Mouse (Mus musculus) CH12.LX (cell line): ENCODE measurements at regions not wholly inside any gene's neighbourhood (a gene's known extent, or its start where the extent isn't known, plus 50 kb on each side); places are given as distances from the start of the nearest gene placed in this dataset.

ENCODE experiments used
- DNase-seq: peaks from one replicate; pipeline ENCODE4 v3.0.0-alpha.2; 2013; ENCODE audit errors: extremely low read depth
- H3K27ac ChIP-seq: 2 replicates; pipeline ENCODE4 v1.5.1; 2012; ENCODE audit warnings: low read depth, mild to moderate bottlenecking, control low read depth, moderate library complexity; ENCODE audit not compliant: insufficient read depth
- H3K27me3 ChIP-seq: replicated peaks from 2 replicates; pipeline ENCODE3; 2012; ENCODE audit warnings: inconsistent platforms
- H3K36me3 ChIP-seq, 2 experiments: replicated peaks in 1 of 2; 2 replicates each; pipeline versions ENCODE3 to v1.6.1; 2012; ENCODE audit warnings: inconsistent platforms in 1 of 2, low read length in 1 of 2, mild to moderate bottlenecking in 1 of 2, mixed read lengths in 1 of 2, moderate library complexity in 1 of 2; ENCODE audit not compliant: control insufficient read depth in 1 of 2, insufficient read depth in 1 of 2
- H3K4me1 ChIP-seq, 2 experiments: 2 replicates each; pipeline ENCODE4 v1.6.1; 2012; ENCODE audit warnings: inconsistent platforms in 1 of 2, moderate library complexity in 1 of 2; ENCODE audit not compliant: insufficient read depth in 2 of 2, control insufficient read depth in 1 of 2
- H3K4me2 ChIP-seq: 2 replicates; pipeline ENCODE4 v1.6.1; 2012; ENCODE audit warnings: low read depth, mild to moderate bottlenecking, control low read depth; ENCODE audit not compliant: poor library complexity, insufficient read depth, severe bottlenecking
- H3K4me3 ChIP-seq, 3 experiments: fragments of 150-350 bp in 1 of 3; sonication (generic) in 1 of 3; replicated peaks in 1 of 3; 2 replicates each; pipeline versions ENCODE3 to v1.5.1; 2011 to 2012; ENCODE audit warnings: low read depth in 2 of 3, low read length in 2 of 3, mild to moderate bottlenecking in 2 of 3, moderate library complexity in 2 of 3, control low read depth in 1 of 3, improper control_type of control experiment in 1 of 3, inconsistent platforms in 1 of 3, mixed read lengths in 1 of 3; ENCODE audit not compliant: poor library complexity in 1 of 3
- H3K79me2 ChIP-seq: replicated peaks from 2 replicates; pipeline ENCODE4 v1.6.1; 2012; ENCODE audit warnings: mild to moderate bottlenecking, moderate library complexity; ENCODE audit not compliant: control insufficient read depth, poor library complexity, insufficient read depth, severe bottlenecking; ENCODE audit errors: extremely low read depth
- H3K9ac ChIP-seq: 2 replicates; pipeline ENCODE4 v1.6.1; 2012; ENCODE audit warnings: low read depth, mild to moderate bottlenecking, control low read depth, moderate library complexity; ENCODE audit not compliant: insufficient read depth
- H3K9me3 ChIP-seq: replicated peaks from 2 replicates; pipeline ENCODE3; 2012; ENCODE audit warnings: low read length, inconsistent platforms, mixed read lengths
- CHD1 ChIP-seq: IDR thresholded peaks from 2 replicates; pipeline ENCODE4 v1.6.1; 2012; ENCODE audit warnings: low read depth, low read length, improper control_type of control experiment, inconsistent platforms
- CHD2 ChIP-seq: IDR thresholded peaks from 2 replicates; pipeline ENCODE4 v1.6.1; 2011; ENCODE audit warnings: low read length, improper control_type of control experiment
- CTCF ChIP-seq, 2 experiments: IDR thresholded peaks in 1 of 2; conservative IDR thresholded peaks in 1 of 2; 2 replicates each; pipeline ENCODE4 v1.5.1; 2011 to 2012; ENCODE audit warnings: low read depth in 2 of 2, low read length in 2 of 2, improper control_type of control experiment in 1 of 2, inconsistent platforms in 1 of 2, mild to moderate bottlenecking in 1 of 2, moderate library complexity in 1 of 2
- IRF4 ChIP-seq: IDR thresholded peaks from 2 replicates; pipeline ENCODE4 v1.6.1; 2014; ENCODE audit warnings: low read depth, mild to moderate bottlenecking, inconsistent platforms, low read length, improper control_type of control experiment
- JUN ChIP-seq: IDR thresholded peaks from 2 replicates; pipeline ENCODE4 v1.6.1; 2011; ENCODE audit warnings: low read depth, mild to moderate bottlenecking, low read length, improper control_type of control experiment, moderate library complexity; ENCODE audit not compliant: insufficient read depth
- JUND ChIP-seq: conservative IDR thresholded peaks from 2 replicates; pipeline ENCODE4 v1.6.1; 2011; ENCODE audit warnings: low read depth, low read length, improper control_type of control experiment
- KAT2A ChIP-seq: IDR thresholded peaks from 2 replicates; pipeline ENCODE4 v1.6.1; 2012; ENCODE audit warnings: low read length, improper control_type of control experiment, inconsistent platforms; ENCODE audit not compliant: insufficient replicate concordance
- MAFK ChIP-seq: IDR thresholded peaks from 2 replicates; pipeline ENCODE4 v1.6.1; 2011; ENCODE audit warnings: low read length, improper control_type of control experiment; ENCODE audit not compliant: insufficient replicate concordance
- MAX ChIP-seq: IDR thresholded peaks from 2 replicates; pipeline ENCODE4 v1.6.1; 2011; ENCODE audit warnings: low read length, improper control_type of control experiment
- MAZ ChIP-seq: IDR thresholded peaks from 2 replicates; pipeline ENCODE4 v1.6.1; 2012; ENCODE audit warnings: low read depth, mild to moderate bottlenecking, inconsistent platforms, low read length, improper control_type of control experiment, moderate library complexity
- MEF2A ChIP-seq: IDR thresholded peaks from 2 replicates; pipeline ENCODE4 v1.6.1; 2014; ENCODE audit warnings: low read depth, mild to moderate bottlenecking, inconsistent platforms, low read length, improper control_type of control experiment, borderline replicate concordance
- NELFE ChIP-seq: IDR thresholded peaks from 2 replicates; pipeline ENCODE4 v1.6.1; 2011; ENCODE audit warnings: low read depth, low read length, improper control_type of control experiment
- NRF1 ChIP-seq: IDR thresholded peaks from 2 replicates; pipeline ENCODE4 v1.6.1; 2014; ENCODE audit warnings: low read depth, mild to moderate bottlenecking, inconsistent platforms, low read length, improper control_type of control experiment, moderate library complexity
- PAX5 ChIP-seq: IDR thresholded peaks from 2 replicates; pipeline ENCODE4 v1.6.1; 2012; ENCODE audit warnings: low read length, inconsistent platforms, mixed read lengths
- POLR2A ChIP-seq: IDR thresholded peaks from 2 replicates; pipeline ENCODE4 v1.6.1; 2011; ENCODE audit warnings: low read depth, mild to moderate bottlenecking, improper control_type of control experiment, low read length
- POLR2AphosphoS2 ChIP-seq: IDR thresholded peaks from 2 replicates; pipeline ENCODE4 v1.6.1; 2011; ENCODE audit warnings: low read depth, low read length, improper control_type of control experiment
- RCOR1 ChIP-seq: conservative IDR thresholded peaks from 2 replicates; pipeline ENCODE4 v1.6.1; 2012; ENCODE audit warnings: low read depth, mild to moderate bottlenecking, inconsistent platforms, low read length, improper control_type of control experiment
- SIN3A ChIP-seq: IDR thresholded peaks from 2 replicates; pipeline ENCODE4 v1.6.1; 2012; ENCODE audit warnings: low read length, improper control_type of control experiment, inconsistent platforms
- TBP ChIP-seq: conservative IDR thresholded peaks from 2 replicates; pipeline ENCODE4 v1.6.1; 2011; ENCODE audit warnings: low read depth, low read length, improper control_type of control experiment
- TCF12 ChIP-seq: IDR thresholded peaks from 2 replicates; pipeline ENCODE4 v1.6.1; 2014; ENCODE audit warnings: low read depth, mild to moderate bottlenecking, inconsistent platforms, low read length, improper control_type of control experiment
- UBTF ChIP-seq: IDR thresholded peaks from 2 replicates; pipeline ENCODE4 v1.6.1; 2012; ENCODE audit warnings: low read depth, mild to moderate bottlenecking, inconsistent platforms, low read length, improper control_type of control experiment, moderate library complexity
- USF1 ChIP-seq: IDR thresholded peaks from 2 replicates; pipeline ENCODE4 v1.6.1; 2014; ENCODE audit warnings: low read depth, mild to moderate bottlenecking, inconsistent platforms, low read length, improper control_type of control experiment
- ZKSCAN1 ChIP-seq: IDR thresholded peaks from 2 replicates; pipeline ENCODE4 v1.6.1; 2012; ENCODE audit warnings: low read depth, inconsistent platforms, low read length, improper control_type of control experiment, borderline replicate concordance
- ZMIZ1 ChIP-seq: IDR thresholded peaks from 2 replicates; pipeline ENCODE4 v1.6.1; 2012; ENCODE audit warnings: low read depth, mild to moderate bottlenecking, inconsistent platforms, low read length, improper control_type of control experiment
- dilution Hi-C: fragments of 300-500 bp; cut with MboI; formaldehyde crosslinking; loops from 2 replicates; pipeline ENCODE4 v1.14.3; 2020; ENCODE audit warnings: low sequenced_read_pairs; ENCODE audit not compliant: extremely low pct_unique_long_range_greater_than_20kb, extremely low pct_ligation_motif_present
- in situ Hi-C: fragments of 300-500 bp; cut with MboI; formaldehyde crosslinking; loops from 3 replicates; pipeline ENCODE4 v1.14.3; 2019; ENCODE audit warnings: low sequenced_read_pairs, low pct_ligation_motif_present, low pct_unique_long_range_greater_than_20kb, mixed read lengths

- no peak overlapping the region for H3K4me2 ChIP-seq
- H3K4me3 ChIP-seq, result no peak overlapping the region
- TF ChIP-seq MAX (no peak), MEF2A (no peak), TBP (no peak), MAZ (no peak), IRF4 (no peak), POLR2A (no peak), UBTF (no peak), ZMIZ1 (no peak), PAX5 (no peak), JUN (no peak), SIN3A (no peak), RCOR1 (no peak), USF1 (no peak), NRF1 (no peak)
- dilution Hi-C loops, result no loop called here
- no peaks in the 10 kb centered on the region for H3K4me1 ChIP-seq
- H3K27ac ChIP-seq, result no peak overlapping the region
- H3K9me3 ChIP-seq, result peaks cover 31% of the 10 kb centered on the region
- no peaks in the 10 kb centered on the region for H3K79me2 ChIP-seq
- H3K9ac ChIP-seq, result no peak overlapping the region
- no peaks in the 10 kb centered on the region for H3K36me3 ChIP-seq
- no peak for DNase-seq
- no peaks in the 10 kb centered on the region for H3K27me3 ChIP-seq
- in situ Hi-C loops, result no loop called here
Measured at GRCm38 (mm10) chr1:124488456-124488855, 443.1 kb upstream of the Dpp10 start.

- DNase-seq, result no peak
- Histone ChIP-seq H3K4me3 (no peak overlapping the region), H3K4me2 (no peak overlapping the region), H3K27me3 (no peaks in the 10 kb centered on the region)
- no peak for TF ChIP-seq TCF12
- no peak for TF ChIP-seq CHD2
- TF ChIP-seq MAZ, result no peak
- TF ChIP-seq MEF2A, result no peak
- no peak for TF ChIP-seq POLR2AphosphoS2
- no peak for TF ChIP-seq MAFK
- no peak for TF ChIP-seq JUND
- no peak for TF ChIP-seq ZMIZ1
- TF ChIP-seq CTCF (conservative IDR thresholded peaks at IDR 0.05 in 1 of 2, IDR thresholded peaks at IDR 0.05 in 1 of 2; ENCODE audit: low read depth in 2 of 2, low read length in 2 of 2), result no peak
- no peak for TF ChIP-seq NELFE
- no peak for TF ChIP-seq ZKSCAN1
- TF ChIP-seq UBTF, result no peak
- no peak for TF ChIP-seq KAT2A
- no peak for TF ChIP-seq CHD1
- TF ChIP-seq, all 38 proteins: peak for 0
- H3K4me1 ChIP-seq, result no peaks in the 10 kb centered on the region
- H3K9ac ChIP-seq, result no peak overlapping the region
- H3K27ac ChIP-seq, result no peak overlapping the region
- peaks cover 31% of the 10 kb centered on the region for H3K9me3 ChIP-seq
- no peaks in the 10 kb centered on the region for H3K79me2 ChIP-seq
- in situ Hi-C loops (no loop called here), dilution Hi-C loops (no loop called here)
- no peaks in the 10 kb centered on the region for H3K36me3 ChIP-seq
Measured at GRCm38 (mm10) chr1:124487965-124488364, 442.6 kb upstream of the Dpp10 start.
